Mouse (Mus musculus) cortical plate, adult 2 months (tissue): ENCODE measurements at regions not wholly inside any gene's neighbourhood (a gene's known extent, or its start where the extent isn't known, plus 50 kb on each side); places are given as distances from the start of the nearest gene placed in this dataset.

ENCODE experiments used
- CTCF ChIP-seq: fragments of 200-500 bp; IDR thresholded peaks from 2 replicates; pipeline ENCODE4 v1.5.1; 2011; ENCODE audit warnings: mild to moderate bottlenecking, control low read depth, low read length; ENCODE audit not compliant: insufficient read depth; ENCODE audit errors: extremely low read depth
- POLR2A ChIP-seq: fragments of 200-500 bp; IDR thresholded peaks from 2 replicates; pipeline ENCODE4 v1.6.1; 2011; ENCODE audit warnings: mild to moderate bottlenecking, low read length, control low read depth; ENCODE audit not compliant: insufficient read depth; ENCODE audit errors: extremely low read depth

GRCm38 (mm10) chr3:9346356-9346755 lies 263.5 kb downstream of the Zfp704 start:
- no peak for TF ChIP-seq CTCF
- TF ChIP-seq POLR2A: no peak
